Mouse (Mus musculus): ENCODE results near the gene Rhox7a. TPM values are rescaled to one million over a fixed set of nuclear protein-coding genes. Genes with fewer than 3 reads are reported as not detected.
"Not testable (repeated sequence)": the region's sequence is repeated elsewhere in the genome, so short reads cannot be mapped to it uniquely, and the experiment has no call there.

Rhox7a gene
- 1.2 TPM in 1 of 2 replicates, not detected in the other for polyA plus RNA-seq (2011; ENCODE audit: insufficient read depth, insufficient read length, low read depth, missing spikeins)

- not testable (repeated sequence) for H3K9ac ChIP-seq (ENCODE audit: low read depth, poor library complexity, severe bottlenecking); H3K27me3 ChIP-seq (ENCODE audit: control insufficient read depth, insufficient read depth, low read length, poor library complexity, severe bottlenecking); H3K4me3 ChIP-seq (ENCODE audit: low read depth, low read length); H3K36me3 ChIP-seq (ENCODE audit: control insufficient read depth, insufficient read depth, low read length, poor library complexity, severe bottlenecking); H3K9me3 ChIP-seq (replicated peaks; ENCODE audit: control insufficient read depth, insufficient read depth, low read length, poor library complexity, severe bottlenecking); H3K4me1 ChIP-seq (ENCODE audit: control insufficient read depth, insufficient read depth, low read length); H3K27ac ChIP-seq (ENCODE audit: insufficient read depth, low read length)
These were observed at the start of gene Rhox7a for GRCm38 (mm10) chrX:37831386-37831785. TSS of gene Rhox7a (plus strand) at chrX:37831686.

- H3K4me1 ChIP-seq (ENCODE audit: control insufficient read depth, insufficient read depth, low read length): no peaks in the 10 kb centered on the region
- TF ChIP-seq CTCF (IDR thresholded peaks at IDR 0.05; ENCODE audit: low read depth, low read length) (peak; percentile 29), POLR2A (IDR thresholded peaks at IDR 0.05; ENCODE audit: insufficient read depth, low read length) (no peak), EP300 (IDR thresholded peaks at IDR 0.05; ENCODE audit: insufficient read depth, low read depth, low read length) (peak; percentile 65; the same call in 1 of the 2 replicates)
- 0 out of 2 replicates have a peak overlapping the region, but pooled peaks have one; percentile 12 for H3K27ac ChIP-seq (ENCODE audit: insufficient read depth, low read length)
- H3K9ac ChIP-seq (ENCODE audit: low read depth, poor library complexity, severe bottlenecking): no peak overlapping the region
- H3K9me3 ChIP-seq (replicated peaks; ENCODE audit: control insufficient read depth, insufficient read depth, low read length, poor library complexity, severe bottlenecking): no peaks in the 10 kb centered on the region
- H3K36me3 ChIP-seq (ENCODE audit: control insufficient read depth, insufficient read depth, low read length, poor library complexity, severe bottlenecking): no peaks in the 10 kb centered on the region
- no peak overlapping the region for H3K4me3 ChIP-seq (ENCODE audit: low read depth, low read length)
- no peaks in the 10 kb centered on the region for H3K27me3 ChIP-seq (ENCODE audit: control insufficient read depth, insufficient read depth, low read length, poor library complexity, severe bottlenecking)
These were observed 24.0 kb upstream of the Rhox7a start for GRCm38 (mm10) chrX:37807286-37808080.

- no peaks in the 10 kb centered on the region for H3K9me3 ChIP-seq (replicated peaks; ENCODE audit: control insufficient read depth, insufficient read depth, low read length, poor library complexity, severe bottlenecking)
- TF ChIP-seq CTCF (IDR thresholded peaks at IDR 0.05; ENCODE audit: low read depth, low read length) (no peak), EP300 (IDR thresholded peaks at IDR 0.05; ENCODE audit: insufficient read depth, low read depth, low read length) (no peak), POLR2A (IDR thresholded peaks at IDR 0.05; ENCODE audit: insufficient read depth, low read length) (no peak)
- no peak overlapping the region for H3K4me3 ChIP-seq (ENCODE audit: low read depth, low read length)
- H3K9ac ChIP-seq (ENCODE audit: low read depth, poor library complexity, severe bottlenecking): no peak overlapping the region
- H3K27ac ChIP-seq (ENCODE audit: insufficient read depth, low read length): no peak overlapping the region
- H3K27me3 ChIP-seq (ENCODE audit: control insufficient read depth, insufficient read depth, low read length, poor library complexity, severe bottlenecking): no peaks in the 10 kb centered on the region
- H3K4me1 ChIP-seq (ENCODE audit: control insufficient read depth, insufficient read depth, low read length): no peaks in the 10 kb centered on the region
- H3K36me3 ChIP-seq (ENCODE audit: control insufficient read depth, insufficient read depth, low read length, poor library complexity, severe bottlenecking): no peaks in the 10 kb centered on the region
These were observed 22.1 kb upstream of the Rhox7a start for GRCm38 (mm10) chrX:37809396-37809795.

DNA sequence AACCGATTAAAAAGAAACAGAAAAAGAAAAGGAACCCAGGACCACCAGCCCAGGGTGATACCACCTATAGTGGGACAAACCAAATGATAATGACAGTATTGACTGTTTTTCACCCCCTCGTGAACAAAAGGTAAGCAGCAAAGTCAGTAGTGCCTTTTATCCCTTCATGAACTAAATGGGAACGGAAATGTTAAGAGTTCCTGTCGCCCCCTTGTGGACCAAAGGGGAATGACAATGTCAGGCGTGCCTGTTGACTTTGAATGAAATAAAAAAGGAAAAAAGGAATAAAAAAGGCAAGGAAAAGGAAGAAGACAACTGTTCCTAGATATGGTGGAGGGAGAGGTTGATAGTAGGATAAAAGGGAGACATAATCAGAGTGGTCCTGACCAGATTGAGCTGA lies 20.3 kb upstream of the Rhox7a start:
- Histone ChIP-seq H3K36me3 (ENCODE audit: control insufficient read depth, insufficient read depth, low read length, poor library complexity, severe bottlenecking) (no peaks in the 10 kb centered on the region), H3K9ac (ENCODE audit: low read depth, poor library complexity, severe bottlenecking) (no peak overlapping the region), H3K27me3 (ENCODE audit: control insufficient read depth, insufficient read depth, low read length, poor library complexity, severe bottlenecking) (no peaks in the 10 kb centered on the region), H3K9me3 (replicated peaks; ENCODE audit: control insufficient read depth, insufficient read depth, low read length, poor library complexity, severe bottlenecking) (no peaks in the 10 kb centered on the region), H3K4me1 (ENCODE audit: control insufficient read depth, insufficient read depth, low read length) (no peaks in the 10 kb centered on the region), H3K4me3 (ENCODE audit: low read depth, low read length) (no peak overlapping the region), H3K27ac (ENCODE audit: insufficient read depth, low read length) (no peak overlapping the region)
- TF ChIP-seq POLR2A (IDR thresholded peaks at IDR 0.05; ENCODE audit: insufficient read depth, low read length): no peak
- TF ChIP-seq EP300 (IDR thresholded peaks at IDR 0.05; ENCODE audit: insufficient read depth, low read depth, low read length): no peak
- TF ChIP-seq CTCF (IDR thresholded peaks at IDR 0.05; ENCODE audit: low read depth, low read length): no peak

DNA sequence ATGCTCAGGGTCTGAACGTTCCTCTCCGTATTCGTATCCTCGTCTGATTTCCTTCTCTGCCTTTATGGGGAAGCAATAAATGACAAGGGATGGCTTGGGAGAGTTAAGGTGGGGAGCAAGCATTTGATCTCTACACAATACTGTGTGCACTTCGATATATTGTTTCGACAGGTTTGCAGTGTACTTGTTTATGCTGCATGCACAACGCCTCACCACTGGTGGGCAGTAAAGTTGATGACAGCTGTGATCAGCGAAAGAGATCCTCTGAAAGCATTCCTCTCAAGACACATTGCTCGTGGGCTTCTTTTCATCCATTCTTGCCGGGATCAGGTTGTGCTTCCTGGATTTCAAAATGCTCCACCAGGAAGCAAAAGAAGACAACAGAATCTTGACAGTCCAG lies 15.8 kb upstream of the Rhox7a start:
- TF ChIP-seq POLR2A (IDR thresholded peaks at IDR 0.05; ENCODE audit: insufficient read depth, low read length): no peak
- no peak for TF ChIP-seq EP300 (IDR thresholded peaks at IDR 0.05; ENCODE audit: insufficient read depth, low read depth, low read length)
- no peak for TF ChIP-seq CTCF (IDR thresholded peaks at IDR 0.05; ENCODE audit: low read depth, low read length)
- H3K4me3 ChIP-seq (ENCODE audit: low read depth, low read length): no peak overlapping the region
- H3K27me3 ChIP-seq (ENCODE audit: control insufficient read depth, insufficient read depth, low read length, poor library complexity, severe bottlenecking): no peaks in the 10 kb centered on the region
- H3K27ac ChIP-seq (ENCODE audit: insufficient read depth, low read length): no peak overlapping the region
- no peaks in the 10 kb centered on the region for H3K36me3 ChIP-seq (ENCODE audit: control insufficient read depth, insufficient read depth, low read length, poor library complexity, severe bottlenecking)
- H3K4me1 ChIP-seq (ENCODE audit: control insufficient read depth, insufficient read depth, low read length): no peaks in the 10 kb centered on the region
- no peak overlapping the region for H3K9ac ChIP-seq (ENCODE audit: low read depth, poor library complexity, severe bottlenecking)
- H3K9me3 ChIP-seq (replicated peaks; ENCODE audit: control insufficient read depth, insufficient read depth, low read length, poor library complexity, severe bottlenecking): no peaks in the 10 kb centered on the region

DNA sequence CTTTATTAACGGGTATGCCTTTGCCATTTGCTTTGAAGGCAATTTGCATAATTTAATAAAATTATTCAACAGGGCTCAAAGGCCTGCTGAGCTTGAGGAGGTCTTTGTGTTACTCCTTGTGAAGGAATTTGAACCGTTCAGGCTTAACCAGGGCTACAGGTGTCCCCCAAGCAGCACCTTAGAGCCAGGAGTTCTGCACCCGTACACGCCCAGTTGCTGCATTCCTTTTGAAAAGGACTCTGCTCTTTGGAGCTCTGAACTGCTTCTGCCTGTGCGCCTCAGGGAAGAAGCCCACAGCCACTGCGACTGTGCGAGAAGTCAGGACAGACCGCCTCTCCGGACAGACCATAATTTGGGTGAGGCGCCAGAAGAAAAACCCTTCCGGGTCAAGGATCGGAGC lies 4.9 kb upstream of the Rhox7a start, which contains the start of gene Rhox6:
TSS of gene Rhox6 (plus strand) at position 301 of the 400 bp plus-strand sequence.
- not testable (repeated sequence) for H3K9ac ChIP-seq (ENCODE audit: low read depth, poor library complexity, severe bottlenecking); H3K27me3 ChIP-seq (ENCODE audit: control insufficient read depth, insufficient read depth, low read length, poor library complexity, severe bottlenecking); H3K36me3 ChIP-seq (ENCODE audit: control insufficient read depth, insufficient read depth, low read length, poor library complexity, severe bottlenecking); H3K4me1 ChIP-seq (ENCODE audit: control insufficient read depth, insufficient read depth, low read length); H3K9me3 ChIP-seq (replicated peaks; ENCODE audit: control insufficient read depth, insufficient read depth, low read length, poor library complexity, severe bottlenecking); H3K27ac ChIP-seq (ENCODE audit: insufficient read depth, low read length)
- peak within 1 kb of the TSS; percentile 12 for H3K4me3 ChIP-seq (ENCODE audit: low read depth, low read length)

Data from ES-Bruce4 (cell line).